Mouse (Mus musculus): ENCODE results near the gene Gadl1.

Gadl1 gene

GRCm38 (mm10) chr9:115909155-115909554 lies at the start of gene Gadl1:
Gadl1 (plus strand) TSS chr9:115909455.
- no peak for DNase-seq (ENCODE audit: low spot score)

- DNase-seq (ENCODE audit: low spot score) = no peak
Measured at GRCm38 (mm10) chr9:115862802-115863201, 46.5 kb upstream of the Gadl1 start.

GRCm38 (mm10) chr9:115863326-115863725 lies 45.9 kb upstream of the Gadl1 start:
- DNase-seq (ENCODE audit: low spot score) = no peak

- DNase-seq (ENCODE audit: low spot score) = no peak
Measured at GRCm38 (mm10) chr9:115867277-115867676, 42.0 kb upstream of the Gadl1 start.

GRCm38 (mm10) chr9:115870168-115870567 lies 39.1 kb upstream of the Gadl1 start:
- no peak for DNase-seq (ENCODE audit: low spot score)

GRCm38 (mm10) chr9:115870640-115871039 lies 38.6 kb upstream of the Gadl1 start:
- DNase-seq (ENCODE audit: low spot score) = no peak

- DNase-seq (ENCODE audit: low spot score) = no peak
Measured at GRCm38 (mm10) chr9:115880500-115880899, 28.8 kb upstream of the Gadl1 start.

GRCm38 (mm10) chr9:115881137-115881536 lies 28.1 kb upstream of the Gadl1 start:
- DNase-seq (ENCODE audit: low spot score) = no peak

GRCm38 (mm10) chr9:115882627-115883200 lies 26.5 kb upstream of the Gadl1 start:
- no peak for DNase-seq (ENCODE audit: low spot score)

GRCm38 (mm10) chr9:115883413-115883812 lies 25.8 kb upstream of the Gadl1 start:
- DNase-seq (ENCODE audit: low spot score) = no peak

GRCm38 (mm10) chr9:115887571-115887970 lies 21.7 kb upstream of the Gadl1 start:
- DNase-seq (ENCODE audit: low spot score) = no peak

GRCm38 (mm10) chr9:115893131-115893530 lies 16.1 kb upstream of the Gadl1 start:
- DNase-seq (ENCODE audit: low spot score) = no peak

- no peak for DNase-seq (ENCODE audit: low spot score)
Measured at GRCm38 (mm10) chr9:115893947-115894346, 15.3 kb upstream of the Gadl1 start.

GRCm38 (mm10) chr9:115908325-115908724 lies 930 bp upstream of the Gadl1 start:
- DNase-seq (ENCODE audit: low spot score) = no peak

- DNase-seq (ENCODE audit: low spot score) = no peak
Measured at GRCm38 (mm10) chr9:115914006-115914405, 4.8 kb downstream of the Gadl1 start.

GRCm38 (mm10) chr9:115915586-115916270 lies 6.5 kb downstream of the Gadl1 start:
- no peak for DNase-seq (ENCODE audit: low spot score)

- DNase-seq (ENCODE audit: low spot score) = no peak
Measured at GRCm38 (mm10) chr9:115919736-115920135, 10.5 kb downstream of the Gadl1 start.

- DNase-seq (ENCODE audit: low spot score) = no peak
Measured at GRCm38 (mm10) chr9:115922662-115923061, 13.4 kb downstream of the Gadl1 start.

- DNase-seq (ENCODE audit: low spot score) = no peak
Measured at GRCm38 (mm10) chr9:115924094-115924493, 14.8 kb downstream of the Gadl1 start.

- no peak for DNase-seq (ENCODE audit: low spot score)
Measured at GRCm38 (mm10) chr9:115931803-115932202, 22.5 kb downstream of the Gadl1 start.

- DNase-seq (ENCODE audit: low spot score) = no peak
Measured at GRCm38 (mm10) chr9:115932741-115933140, 23.5 kb downstream of the Gadl1 start.

- no peak for DNase-seq (ENCODE audit: low spot score)
Measured at GRCm38 (mm10) chr9:115933243-115933964, 24.1 kb downstream of the Gadl1 start.

GRCm38 (mm10) chr9:115934288-115934687 lies 25.0 kb downstream of the Gadl1 start:
- no peak for DNase-seq (ENCODE audit: low spot score)
